Comparison of ENCODE assay signal across 8 mouse cellular contexts in genomic region chr9:103758930-103759695, GRCm38 (mm10). TPM values are rescaled to one million over a fixed set of nuclear protein-coding genes. Genes with fewer than 3 reads are reported as not detected.
DNase-seq lines count a peak whose midpoint lies in the region.

No protein-coding gene starts in this region.

- peak; percentile 66 for DNase-seq in Muller cell, postnatal 12 days (ENCODE audit: inconsistent ontology term)
- DNase-seq in cerebellum, adult 18-20 months: peak; percentile 93 to 96
- DNase-seq in forelimb bud, embryonic 11.5 days (ENCODE audit: low read depth, low spot score): peak; percentile 78
- DNase-seq in heart, postnatal 4 days: peak; percentile 88
- peak; percentile 91 to 93 for DNase-seq in layer of hippocampus, postnatal 10 days (ENCODE audit: low spot score in 2 of 2)
- peak; percentile 88 for DNase-seq in lung, postnatal 36 days
- DNase-seq in right cerebral cortex, postnatal 14 days: peak; percentile 86
- DNase-seq in urinary bladder, postnatal 36 days (ENCODE audit: low spot score in 2 of 2): peak; percentile 55 to 59

RNA-seq across cellular contexts. Expression of gene Tmem108, which starts 2.5 kb away (rescaled TPM):
- 10 to 100 TPM; 17.6 to 21.9 TPM for total RNA-seq in heart, postnatal 4 days (2021)
- total RNA-seq in layer of hippocampus, postnatal 10 days (2021): 10 to 100 TPM; 44.9 to 46.3 TPM

Comparison
In these comparisons a context has a peak if more than half of its experiments do, and no peak if none do; other contexts are left out.
1. Peak in every context shown above with its lines: DNase-seq.